Mouse (Mus musculus) ES-E14 (cell line): ENCODE measurements at regions not wholly inside any gene's neighbourhood (a gene's known extent, or its start where the extent isn't known, plus 50 kb on each side); places are given as distances from the start of the nearest gene placed in this dataset.

Experiments
- CHD2 ChIP-seq: IDR thresholded peaks from 2 replicates; pipeline ENCODE4 v1.6.1; 2014; ENCODE audit warnings: mild to moderate bottlenecking, low read depth, low read length, inconsistent platforms
- HCFC1 ChIP-seq: IDR thresholded peaks from 2 replicates; pipeline ENCODE4 v1.6.1; 2012; ENCODE audit warnings: low read length, inconsistent platforms, borderline replicate concordance; ENCODE audit not compliant: insufficient read depth
- MAFK ChIP-seq: IDR thresholded peaks from 2 replicates; pipeline ENCODE4 v1.6.1; 2014; ENCODE audit warnings: mild to moderate bottlenecking, low read depth, low read length, inconsistent platforms; ENCODE audit not compliant: insufficient read depth
- ZNF384 ChIP-seq: IDR thresholded peaks from 2 replicates; pipeline ENCODE4 v1.6.1; 2012; ENCODE audit warnings: low read depth, low read length, inconsistent platforms

GRCm38 (mm10) chr10:70717464-70717863 lies 61.7 kb upstream of the Phyhipl start:
- TF ChIP-seq HCFC1 (no peak), ZNF384 (no peak), MAFK (no peak), CHD2 (no peak)
